Mouse (Mus musculus): ENCODE results near the gene Cuedc1. TPM values are rescaled to one million over a fixed set of nuclear protein-coding genes. Genes with fewer than 3 reads are reported as not detected.
A peak's percentile ranks its signal among the peaks of the same experiment; 100 is the strongest.

The Cuedc1 gene
- total RNA-seq, 2 experiments from 2014 or later = 32.0 to 32.1 TPM

DNA sequence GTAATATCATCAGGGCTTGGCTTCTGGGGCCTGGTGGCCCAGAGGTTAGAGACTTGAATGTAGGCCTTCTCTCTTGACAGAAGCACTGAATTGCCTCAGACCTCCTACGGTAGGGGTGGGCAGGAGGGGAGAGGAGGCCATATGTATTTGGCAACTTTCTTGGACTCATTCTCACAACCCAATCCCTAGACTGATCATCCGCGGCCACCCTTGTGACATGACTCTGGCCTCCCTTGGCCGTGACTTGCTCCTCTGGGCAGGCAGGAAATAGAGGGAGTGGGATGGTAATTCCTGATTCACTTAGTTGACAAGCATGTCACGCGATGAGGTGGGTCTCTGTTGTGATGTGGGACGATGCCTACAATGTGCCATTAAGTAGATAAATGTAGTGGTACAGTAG lies 68.6 kb downstream of the Cuedc1 start:
- DNase-seq (ENCODE audit: low spot score in 2 of 2) = no peak

DNA sequence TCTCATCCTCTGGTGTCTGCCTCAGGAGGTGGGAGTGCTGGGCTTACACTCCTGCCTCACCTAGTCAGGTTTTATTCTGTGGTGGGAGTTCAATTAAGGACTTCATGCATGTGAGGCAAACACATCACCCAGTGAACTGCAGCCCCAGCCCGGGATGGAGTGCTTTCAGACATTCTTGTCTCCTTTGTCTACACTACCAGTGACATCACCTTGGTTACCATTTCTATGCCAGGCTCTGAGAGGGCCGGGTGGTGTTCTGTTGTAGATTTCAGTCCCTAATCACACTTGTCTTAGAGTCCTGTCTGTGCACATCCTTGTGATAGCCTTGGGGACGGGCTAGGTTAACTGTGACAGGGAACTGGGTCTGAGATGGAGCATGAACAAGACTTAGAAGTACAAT lies 70.8 kb downstream of the Cuedc1 start:
- no peak for DNase-seq (ENCODE audit: low spot score in 2 of 2)

DNA sequence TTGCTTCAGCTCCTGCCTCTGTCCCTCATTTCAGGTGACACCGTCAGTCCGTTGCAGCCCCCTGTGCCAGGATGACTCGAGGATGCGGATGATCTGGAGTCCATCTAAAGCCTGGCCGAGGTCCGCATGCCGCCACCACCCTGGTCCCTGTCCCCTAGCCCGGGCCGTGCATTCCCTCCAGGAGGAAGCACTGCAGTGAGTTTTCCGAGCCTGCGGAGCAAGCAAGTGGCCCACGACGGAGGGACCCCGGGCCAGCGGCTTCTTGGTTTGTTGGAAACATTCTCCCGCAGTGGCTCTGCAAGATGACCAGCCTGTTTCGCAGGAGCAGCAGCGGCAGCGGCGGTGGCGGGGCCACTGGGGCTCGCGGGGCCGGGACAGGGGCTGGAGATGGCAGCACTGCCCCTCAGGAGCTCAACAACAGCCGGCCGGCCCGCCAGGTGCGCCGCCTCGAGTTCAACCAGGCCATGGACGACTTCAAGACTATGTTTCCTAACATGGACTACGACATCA lies 71.7 kb downstream of the Cuedc1 start:
- DNase-seq (ENCODE audit: low spot score in 2 of 2) = no peak

DNA sequence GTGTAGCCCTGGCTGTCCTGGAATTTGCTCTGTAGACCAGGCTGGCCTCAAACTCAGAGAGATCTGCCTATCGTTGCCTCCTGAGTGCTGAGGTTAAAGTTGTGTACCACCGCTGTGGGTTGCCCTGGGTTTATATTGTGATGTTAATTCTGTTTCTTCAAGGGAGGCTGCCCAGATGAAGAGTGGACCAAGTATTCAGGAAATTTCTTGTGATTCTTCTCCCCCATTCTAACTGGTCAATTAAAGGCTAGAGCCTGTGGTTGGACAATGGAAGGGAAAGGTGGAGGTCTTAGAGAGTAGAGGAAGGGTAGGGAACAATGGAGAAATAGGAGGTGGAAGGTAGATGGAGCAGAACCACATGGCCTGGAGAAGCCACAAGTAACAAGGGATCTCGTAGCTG lies 72.7 kb downstream of the Cuedc1 start:
- DNase-seq (ENCODE audit: low spot score in 2 of 2) = no peak

DNA sequence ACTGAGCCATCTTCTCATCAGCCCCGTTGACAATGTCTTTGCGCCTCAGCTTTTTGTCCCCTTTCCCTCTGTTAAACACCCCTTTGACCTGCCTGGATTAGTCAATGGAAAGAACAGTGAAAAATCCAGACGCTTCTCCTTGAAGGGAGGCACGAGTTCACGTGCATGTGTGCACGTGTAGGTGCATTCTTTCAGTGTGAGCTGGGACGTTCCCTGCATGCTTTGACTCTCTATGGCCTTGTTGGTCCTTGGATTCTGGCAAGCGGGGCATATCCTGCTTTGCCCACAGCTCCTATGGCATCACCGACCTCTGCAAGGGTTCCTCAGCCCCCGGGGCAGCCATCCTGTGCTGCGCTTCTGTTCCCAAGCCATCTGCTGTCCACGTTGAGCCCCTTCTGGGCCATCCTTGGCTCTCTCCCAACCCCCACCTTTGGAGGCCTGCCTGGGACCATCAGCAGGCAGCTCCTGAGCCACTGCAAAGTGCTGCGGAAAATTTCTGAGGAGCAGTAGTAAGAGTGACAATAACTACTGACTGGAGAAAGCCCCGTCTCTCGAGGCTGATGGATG lies 74.1 kb downstream of the Cuedc1 start:
- DNase-seq (ENCODE audit: low spot score in 2 of 2) = no peak

DNA sequence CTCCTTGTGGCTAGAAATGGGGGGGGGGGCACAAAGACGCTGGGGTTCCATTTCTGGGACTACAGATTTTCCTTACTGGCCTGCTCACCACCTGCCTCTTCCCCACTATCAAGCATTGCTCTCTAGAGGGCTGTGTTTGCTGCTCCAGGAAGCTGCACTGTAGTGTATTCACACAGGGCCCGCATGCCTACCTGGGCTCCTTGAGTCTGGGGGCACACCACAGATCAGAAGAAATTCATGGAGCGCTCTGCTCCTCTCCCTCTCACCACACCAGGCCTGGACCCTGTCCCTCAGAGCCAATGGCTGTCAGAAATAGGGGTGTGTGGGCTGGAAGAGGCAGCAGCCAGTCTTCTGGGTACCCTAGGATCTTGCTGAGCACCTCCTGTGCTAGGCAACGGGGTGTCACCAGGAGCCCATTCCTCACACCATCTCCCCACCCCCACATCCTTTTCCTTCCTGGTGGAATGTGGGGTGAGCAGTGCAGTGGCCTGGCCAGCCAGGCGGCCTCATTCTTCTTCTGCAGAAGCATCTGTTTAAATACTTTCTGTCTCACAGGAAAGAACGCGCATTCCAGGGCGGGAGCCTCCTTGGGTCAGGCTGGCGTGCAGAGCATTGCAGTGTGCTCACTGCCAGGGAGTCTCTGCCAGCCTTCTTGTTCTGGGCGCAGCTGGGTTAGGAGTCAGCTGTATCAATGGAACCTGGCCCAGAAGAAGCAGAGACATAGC lies 74.9 kb downstream of the Cuedc1 start:
- no peak for DNase-seq (ENCODE audit: low spot score in 2 of 2)

DNA sequence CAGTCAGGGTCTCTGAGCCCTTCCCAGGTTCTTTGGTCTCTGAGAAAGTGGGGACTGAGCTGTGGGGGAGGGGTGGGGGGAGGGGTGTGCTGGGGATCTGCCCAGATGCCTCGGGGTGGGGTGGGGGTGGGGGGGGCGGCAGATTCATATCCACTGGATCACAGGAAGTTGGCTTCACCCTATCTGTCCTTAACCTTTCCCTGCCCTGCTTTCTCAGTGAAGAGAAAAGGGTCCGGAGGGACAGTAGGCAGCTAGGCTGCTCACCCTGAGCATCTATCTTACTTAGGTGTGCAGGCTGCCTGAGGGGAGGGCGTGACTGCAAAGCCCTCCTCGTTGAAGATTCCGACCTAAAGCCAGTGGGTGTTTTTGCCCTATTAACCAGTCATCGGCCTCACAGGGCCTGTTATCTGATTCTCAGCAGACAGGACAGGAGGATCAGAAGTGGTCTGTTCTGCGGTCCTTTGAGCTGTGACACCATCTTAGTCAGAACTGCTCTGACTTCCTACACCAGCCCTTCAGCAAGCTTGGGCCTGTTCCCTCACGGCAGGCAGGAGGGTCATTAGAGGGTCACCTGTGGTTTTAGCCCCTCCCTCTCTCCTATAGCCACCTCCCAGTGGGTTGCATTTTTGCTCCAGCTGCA lies 75.6 kb downstream of the Cuedc1 start:
- DNase-seq (ENCODE audit: low spot score in 2 of 2) = no peak

DNA sequence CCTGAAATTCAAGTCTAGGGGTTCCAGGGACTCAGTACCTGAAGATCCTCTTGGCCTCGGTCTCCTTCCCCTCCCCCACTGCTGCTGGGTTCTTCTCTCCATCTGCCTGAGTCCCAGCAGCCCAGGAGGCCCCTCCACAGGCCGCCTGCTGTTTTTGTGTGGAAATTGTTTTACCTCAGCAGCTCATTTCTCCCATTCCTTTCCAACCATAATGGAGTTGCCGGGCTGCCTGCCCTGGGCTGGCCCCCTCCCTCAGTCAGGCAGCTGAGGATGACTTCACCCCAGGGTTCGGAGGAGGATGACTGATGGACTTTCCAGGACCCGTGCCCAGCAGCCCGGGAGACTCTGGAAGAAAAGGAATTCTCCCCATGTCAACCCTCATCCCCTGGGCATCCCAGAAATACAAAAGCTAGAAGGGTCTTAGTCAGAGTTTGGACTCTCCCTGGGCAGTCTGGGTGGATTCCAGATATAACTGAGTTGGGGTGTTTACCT lies 82.7 kb downstream of the Cuedc1 start:
- DNase-seq (ENCODE audit: low spot score in 2 of 2) = no peak

DNA sequence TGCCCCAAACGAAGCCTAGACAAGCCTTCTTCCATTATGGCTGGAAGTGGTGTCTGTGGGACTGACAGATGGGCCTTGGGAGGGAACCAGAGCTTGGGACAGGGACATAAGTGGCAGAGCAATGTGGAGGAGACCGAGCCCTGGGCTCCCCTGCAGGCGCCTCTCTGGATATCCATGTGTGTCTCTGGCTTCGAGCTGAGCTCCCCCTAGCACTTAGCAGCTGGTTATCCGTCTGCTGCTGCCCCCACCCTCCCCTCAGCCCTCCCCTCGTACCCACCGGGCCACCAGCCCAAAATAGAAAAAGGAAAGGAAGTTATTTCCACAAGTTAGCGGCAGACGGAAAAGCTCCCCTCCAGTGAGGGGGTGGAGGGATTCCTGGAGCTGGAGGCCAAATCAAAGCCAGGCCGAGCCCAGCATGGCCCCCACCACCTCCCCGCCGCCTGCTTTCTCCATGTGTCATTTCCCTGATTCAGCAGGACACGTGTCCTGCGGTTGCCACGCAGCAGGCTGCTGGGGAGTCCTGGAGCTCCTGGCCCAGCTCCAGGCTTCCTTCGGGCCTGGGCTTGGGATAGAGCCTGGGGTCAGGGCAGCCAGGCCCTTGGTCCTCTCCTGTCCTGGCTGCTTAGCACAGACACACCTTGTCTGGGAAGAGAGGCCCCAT lies 83.2 kb downstream of the Cuedc1 start:
- peak; percentile 57 to 58 for DNase-seq (ENCODE audit: low spot score in 2 of 2)

DNA sequence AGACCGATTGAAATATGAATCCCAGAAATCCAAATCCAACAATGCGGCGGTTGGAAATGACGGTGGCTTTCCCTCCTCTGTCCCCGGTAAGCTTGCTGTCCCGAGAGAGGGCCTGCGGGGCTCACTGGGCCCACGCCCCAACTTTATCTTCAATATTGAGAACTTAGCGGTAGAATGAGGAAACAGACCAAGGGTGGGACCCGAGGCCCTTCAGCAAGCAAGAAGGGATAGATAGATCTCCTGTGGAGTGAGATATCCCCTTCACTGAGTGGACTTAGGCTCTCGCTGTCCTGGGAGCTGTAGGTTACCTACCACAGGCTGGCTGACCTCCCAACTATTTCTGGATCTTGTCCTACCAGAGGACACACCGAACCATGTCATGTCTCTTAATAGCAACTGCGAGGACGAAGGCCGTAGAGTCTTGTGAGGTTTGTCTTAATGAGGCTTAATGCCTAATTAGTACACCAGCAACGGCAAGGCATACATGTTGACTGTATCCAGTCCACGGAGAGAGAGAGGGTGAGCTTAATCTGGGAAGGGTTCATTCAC lies 86.8 kb downstream of the Cuedc1 start:
- DNase-seq (ENCODE audit: low spot score in 2 of 2) = no peak

DNA sequence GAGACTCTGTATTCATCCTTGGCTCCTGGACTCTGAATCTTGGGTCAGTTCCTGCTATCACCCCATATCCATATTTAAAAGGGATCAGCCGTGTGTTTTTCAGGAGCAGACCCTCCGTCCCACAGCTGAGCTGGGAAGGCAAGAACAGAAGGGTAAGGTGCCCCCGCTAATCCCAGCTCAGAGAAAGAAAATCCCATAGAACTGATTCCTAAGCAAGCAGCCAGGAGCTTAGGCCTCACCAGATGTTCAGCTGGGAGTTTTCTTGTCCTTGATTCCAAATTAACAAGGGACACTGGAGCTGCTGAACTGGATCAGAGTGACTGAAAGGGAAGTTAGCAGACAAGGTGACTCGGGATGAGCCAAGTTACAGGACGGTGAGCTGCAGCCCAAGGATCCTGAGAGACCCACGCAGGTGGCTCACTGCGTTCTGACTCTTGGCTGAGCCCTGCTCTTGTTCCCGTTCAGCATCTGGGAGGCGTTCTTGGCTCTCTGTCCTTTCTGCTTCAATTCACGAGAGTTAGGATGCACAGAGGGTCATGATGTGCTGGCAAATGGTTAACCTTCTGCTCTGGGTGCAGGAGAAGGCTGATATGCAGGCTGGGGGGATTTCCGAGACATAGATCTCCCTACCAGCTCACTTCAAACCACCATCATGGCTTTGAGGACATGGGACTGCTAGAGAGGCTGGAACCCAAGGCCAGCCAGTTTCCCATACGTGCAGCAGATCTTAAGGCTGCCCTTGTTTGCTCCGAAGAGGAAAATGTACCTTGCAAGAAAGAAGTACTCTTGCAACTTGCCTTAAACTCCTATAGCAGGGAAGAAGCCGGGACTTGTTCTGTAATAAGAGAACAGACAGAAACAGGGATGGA lies 88.5 kb downstream of the Cuedc1 start:
- no peak for DNase-seq (ENCODE audit: low spot score in 2 of 2)

DNA sequence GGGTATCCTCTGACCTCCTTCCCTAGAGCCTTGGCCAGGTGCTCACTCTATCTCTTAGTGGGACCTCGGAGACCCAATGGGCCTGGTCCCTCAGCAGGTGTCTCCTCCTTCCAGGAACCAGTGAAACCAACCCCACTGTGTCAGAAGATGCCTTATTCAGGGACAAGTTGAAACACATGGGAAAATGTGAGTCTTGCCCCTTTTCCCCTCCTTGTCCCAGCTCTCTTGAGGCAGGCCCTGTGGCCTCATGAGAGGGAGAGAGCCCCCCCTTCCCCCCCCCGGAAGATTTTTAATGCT lies 89.0 kb downstream of the Cuedc1 start:
- DNase-seq (ENCODE audit: low spot score in 2 of 2) = no peak

DNA sequence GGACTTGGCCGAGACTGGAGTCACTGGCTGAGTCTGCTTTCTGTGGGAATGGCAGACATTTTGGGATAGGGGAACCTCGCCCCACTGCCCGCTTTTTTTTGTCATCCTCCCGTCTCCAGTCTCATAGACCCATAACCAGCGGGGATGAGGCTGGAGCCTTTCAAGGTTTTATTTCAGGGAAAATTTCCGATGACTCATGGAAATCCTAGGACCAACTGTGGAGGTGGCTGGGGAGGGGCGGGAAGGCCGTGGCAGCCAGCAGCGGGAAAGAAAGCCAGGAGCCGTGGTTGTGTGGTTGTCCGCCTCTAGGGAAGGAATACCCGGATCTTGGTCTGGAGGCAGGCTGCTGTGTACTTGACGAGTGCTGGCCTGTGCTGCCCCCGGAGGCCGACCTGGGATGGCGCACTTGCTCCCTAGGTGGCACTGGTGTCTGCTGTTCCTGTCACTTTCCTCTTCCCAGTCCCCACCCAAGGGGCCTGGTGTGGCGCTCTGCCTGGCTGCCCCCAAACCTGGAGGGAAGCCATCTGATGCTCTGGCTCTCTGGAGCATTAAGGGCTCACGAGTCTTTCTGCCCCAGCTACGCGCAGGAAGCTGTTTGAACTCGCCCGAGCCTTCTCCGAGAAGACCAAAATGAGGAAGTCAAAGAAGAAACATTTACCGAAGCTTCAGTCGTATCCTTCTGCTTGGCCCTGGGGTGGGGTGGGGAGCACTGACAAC lies 89.7 kb downstream of the Cuedc1 start:
- DNase-seq (ENCODE audit: low spot score in 2 of 2) = peak; percentile 81 to 85

DNA sequence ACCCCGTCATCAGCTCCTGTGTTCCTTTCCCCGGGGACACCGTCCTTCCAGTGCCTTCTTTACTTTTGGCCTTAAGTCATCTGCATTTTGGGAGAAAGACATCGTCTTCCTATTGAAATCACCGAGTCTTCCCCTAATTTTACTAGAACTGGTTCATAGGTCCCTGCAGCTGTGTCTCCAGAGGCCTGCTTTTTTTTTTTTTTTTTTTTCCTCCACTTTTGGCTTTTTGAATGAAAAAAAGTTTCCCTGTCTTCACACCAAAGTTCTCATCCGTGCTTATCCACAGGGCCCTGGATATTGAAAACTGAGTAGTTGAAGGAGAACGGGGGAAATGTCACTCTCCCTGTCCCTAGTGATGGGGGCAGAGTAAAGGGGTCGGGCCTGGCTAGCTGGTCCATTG lies 90.4 kb downstream of the Cuedc1 start:
- DNase-seq (ENCODE audit: low spot score in 2 of 2) = no peak

DNA sequence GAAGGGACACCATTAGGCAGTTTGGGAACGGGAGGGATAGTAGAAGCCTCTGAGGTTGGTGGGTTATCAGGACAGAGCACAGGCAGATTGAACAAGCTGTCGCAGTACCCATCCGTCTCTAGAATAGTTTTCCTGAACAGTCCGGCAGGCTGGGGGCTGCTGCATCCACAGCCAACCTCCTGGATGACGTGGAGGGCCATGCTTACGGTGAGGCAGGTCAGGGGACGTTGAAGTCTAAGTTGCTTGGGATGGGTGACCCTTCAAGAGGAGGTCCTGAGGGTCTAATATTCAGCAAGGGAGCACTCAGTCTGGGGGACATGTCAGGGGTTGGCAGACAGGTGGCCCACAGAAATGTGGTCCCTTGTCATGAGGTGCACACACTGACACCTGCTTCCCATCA lies 90.8 kb downstream of the Cuedc1 start:
- DNase-seq (ENCODE audit: low spot score in 2 of 2) = no peak

DNA sequence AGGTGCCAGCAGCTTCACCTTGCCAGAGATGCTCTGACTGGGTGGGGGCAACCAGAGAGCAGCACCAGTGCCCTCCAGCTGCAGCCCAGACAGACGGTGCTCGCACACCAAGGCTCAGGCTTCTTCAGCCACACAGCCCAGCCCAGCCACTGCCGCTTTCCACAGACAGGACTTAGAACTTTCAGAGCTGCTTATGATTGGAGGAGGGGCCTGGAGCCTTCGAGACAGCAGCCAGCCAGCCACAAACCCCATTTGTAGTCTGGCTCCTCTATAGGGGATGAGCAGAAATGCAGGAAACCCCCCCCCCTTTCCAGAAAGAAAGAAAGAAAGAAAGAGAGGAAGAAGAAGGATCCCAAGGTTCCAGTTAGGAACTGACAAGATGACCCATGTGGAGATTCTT lies 94.7 kb downstream of the Cuedc1 start:
- DNase-seq (ENCODE audit: low spot score in 2 of 2) = no peak

DNA sequence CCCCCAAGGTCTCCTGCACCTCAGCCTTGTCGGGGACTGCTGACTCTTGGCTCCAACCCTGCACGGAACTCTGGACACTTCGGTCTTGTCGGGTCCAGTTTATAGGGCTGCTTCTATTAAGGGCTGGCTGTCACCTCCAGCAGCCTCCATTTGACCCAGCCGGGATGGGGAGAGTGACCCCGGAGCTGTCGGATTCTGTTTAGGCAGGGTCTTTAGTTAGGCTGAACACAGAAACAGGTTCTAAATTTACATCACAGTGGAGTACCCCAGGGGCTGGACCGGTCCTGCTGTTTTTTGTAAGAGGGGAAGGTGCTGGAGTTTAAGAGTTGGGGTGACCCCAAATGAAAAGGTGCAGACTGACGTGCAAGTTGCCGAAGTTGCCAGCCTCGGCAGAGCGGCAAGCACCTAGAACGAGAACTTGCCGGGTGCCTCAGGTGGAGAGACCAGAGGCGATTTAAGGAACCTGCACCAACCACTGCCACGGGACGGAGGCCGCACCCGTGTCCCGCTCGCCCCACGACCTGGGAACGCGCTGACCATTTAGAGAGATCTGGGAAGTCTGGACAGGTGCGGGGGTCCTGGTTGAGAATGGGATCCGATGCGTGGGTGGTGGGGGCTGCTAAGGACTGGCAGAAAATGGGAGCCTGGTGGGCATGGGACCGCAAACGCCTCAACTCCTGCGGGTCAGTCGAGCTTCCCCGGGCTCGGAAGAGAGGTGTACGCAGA lies 95.4 kb downstream of the Cuedc1 start:
- no peak for DNase-seq (ENCODE audit: low spot score in 2 of 2)

DNA sequence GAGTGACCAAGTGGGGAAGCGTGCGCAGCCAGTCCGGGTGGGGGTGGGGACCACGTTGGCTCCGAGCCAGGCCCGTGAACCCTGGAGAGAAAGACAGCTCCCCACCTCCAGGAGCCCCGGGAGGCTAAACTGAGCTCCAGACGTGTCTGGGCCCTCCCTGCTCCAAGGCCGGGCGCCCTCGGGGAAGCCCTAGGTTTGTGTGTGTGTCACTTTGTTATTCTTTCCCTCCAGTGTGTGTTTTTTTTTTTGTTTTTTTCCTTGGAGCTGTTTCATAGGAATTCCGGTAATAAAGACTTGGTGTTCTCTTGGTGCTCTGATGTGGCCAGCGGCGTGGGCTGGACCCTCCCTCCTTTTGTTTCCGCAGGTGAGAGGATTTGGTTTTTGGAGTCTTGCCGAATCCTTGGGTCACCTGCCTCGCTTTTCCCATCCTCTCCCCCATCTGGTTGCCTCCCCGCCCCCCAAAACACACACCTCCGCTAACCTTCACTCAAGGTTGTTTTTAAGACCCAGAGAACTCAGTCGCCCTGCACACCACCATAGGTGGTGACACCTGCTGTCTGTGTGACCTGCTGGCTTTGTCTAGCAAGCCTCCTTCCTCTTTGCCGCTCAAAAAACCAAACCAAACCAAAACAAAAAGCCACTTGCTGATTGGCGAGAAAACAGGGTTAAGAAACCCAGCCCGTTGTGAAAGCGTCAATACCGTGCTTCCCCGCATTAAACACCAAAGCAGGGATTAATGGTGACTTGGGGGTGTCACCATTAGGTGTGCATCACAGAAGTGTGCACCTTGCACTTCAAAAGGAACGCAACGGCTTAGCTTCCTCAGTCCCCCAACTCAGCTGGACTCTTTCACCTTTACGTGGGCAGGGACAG lies 96.2 kb downstream of the Cuedc1 start:
- DNase-seq (ENCODE audit: low spot score in 2 of 2) = no peak

All from layer of hippocampus, postnatal 14 days (tissue).